Mouse (Mus musculus) megakaryocyte-erythroid progenitor cell, adult 5-6 weeks (primary cell): ENCODE measurements around the gene Zfp462. TPM values are rescaled to one million over a fixed set of nuclear protein-coding genes. Genes with fewer than 3 reads are reported as not detected.
"Not testable (repeated sequence)": the region's sequence is repeated elsewhere in the genome, so short reads cannot be mapped to it uniquely, and the experiment has no call there.

Source experiments
- ATAC-seq: replicated peaks from 2 replicates; pipeline ENCODE4 v1.8.0; 2016; ENCODE audit warnings: mild to moderate bottlenecking, inconsistent platforms; ENCODE audit not compliant: severe bottlenecking, poor library complexity, low FRiP score, low TSS enrichment
- total RNA-seq, 2 experiments: library from RNA; stranded (forward) in 1 of 2; stranded (reverse) in 1 of 2; fragments of 200-1000, 215-1000 nt in 1 of 2; fragments of >200 nt in 1 of 2; fragmentation: Nextera tagmentation in 1 of 2; gene quantifications; 2 replicates each; pipeline ENCODE4 v1.2.3; 2014 to 2017

Gene Zfp462
- total RNA-seq, 2 experiments from 2014 or later: 0.99 to 1.0 TPM

DNA sequence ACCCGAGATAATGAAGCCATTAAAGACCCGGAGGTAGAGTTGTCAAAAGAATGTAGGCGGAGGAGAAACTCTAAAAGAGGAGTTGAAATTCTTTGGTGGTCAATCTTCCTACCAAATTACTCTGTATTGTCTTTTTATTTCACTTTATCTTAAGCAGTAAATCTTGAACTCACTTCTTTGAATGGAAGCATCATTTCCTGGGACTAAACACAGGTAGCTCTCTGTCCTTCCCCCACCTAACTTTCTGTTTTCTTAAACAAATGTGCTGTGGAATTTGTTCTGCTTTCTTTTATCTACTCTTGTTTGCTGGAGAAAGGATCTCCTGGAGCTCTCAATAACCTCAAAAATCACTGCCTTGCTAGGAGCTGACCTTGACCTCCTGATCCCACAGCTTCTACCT is 42.4 kb downstream of the Zfp462 start:
- no peak for ATAC-seq

DNA sequence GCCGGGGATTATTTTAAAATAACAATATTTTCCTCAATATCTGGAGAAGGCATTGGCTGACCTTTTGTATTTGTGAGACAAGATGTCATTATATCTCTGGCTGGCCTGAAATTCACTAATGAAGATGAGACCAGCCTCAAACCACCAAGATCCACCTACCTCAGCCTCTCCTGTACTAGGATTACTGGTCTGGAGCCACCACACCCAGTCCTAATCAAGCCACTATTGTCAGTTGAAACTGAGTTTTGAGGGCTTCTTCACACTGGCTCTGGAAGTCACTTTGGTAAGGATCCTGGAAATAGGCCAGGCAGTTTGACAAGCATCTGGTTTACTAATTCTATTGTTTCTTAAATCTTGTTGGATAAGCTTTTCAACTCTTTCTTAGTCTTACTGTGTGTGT is 43.1 kb downstream of the Zfp462 start:
- ATAC-seq: no peak

DNA sequence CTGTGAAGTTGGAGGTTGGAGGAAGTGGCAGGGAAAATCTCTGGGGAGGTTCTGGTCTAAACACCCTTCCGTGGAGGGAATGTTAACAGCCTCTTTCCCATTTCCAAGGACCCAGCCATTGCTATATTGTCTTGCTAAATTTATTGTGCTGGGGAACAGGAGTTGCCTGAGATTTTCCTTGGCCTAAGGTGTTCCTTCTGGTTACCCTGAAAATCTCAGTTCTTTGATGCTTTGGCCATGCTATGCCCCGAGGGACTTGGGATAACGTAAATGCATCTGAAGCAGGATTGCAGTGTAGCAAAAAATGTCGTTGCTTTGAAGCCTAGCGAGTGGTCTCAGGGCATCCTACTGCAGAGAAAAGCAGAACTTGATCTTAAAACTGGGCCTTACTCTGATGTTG is 47.1 kb downstream of the Zfp462 start:
- no peak for ATAC-seq

DNA sequence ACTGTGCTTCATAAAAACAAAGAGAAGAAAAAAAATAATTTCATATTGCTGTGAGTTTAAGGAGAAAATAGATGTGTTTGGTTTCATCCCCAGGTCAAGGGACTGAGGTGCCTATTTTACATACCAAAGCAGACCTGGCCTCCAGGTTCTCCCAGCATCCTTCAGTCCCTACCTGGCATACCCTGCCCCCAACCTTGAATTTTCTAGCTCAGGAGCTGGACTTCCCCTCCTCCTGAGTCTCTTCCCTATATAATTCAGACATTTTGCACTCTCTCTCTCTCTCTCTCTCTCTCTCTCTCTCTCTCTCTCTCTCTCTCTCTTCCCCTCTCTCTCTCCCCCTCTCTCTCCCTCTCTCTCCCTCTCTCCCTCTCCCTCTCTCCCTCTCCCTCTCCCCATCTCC is 48.2 kb downstream of the Zfp462 start:
- ATAC-seq: not testable (repeated sequence)

DNA sequence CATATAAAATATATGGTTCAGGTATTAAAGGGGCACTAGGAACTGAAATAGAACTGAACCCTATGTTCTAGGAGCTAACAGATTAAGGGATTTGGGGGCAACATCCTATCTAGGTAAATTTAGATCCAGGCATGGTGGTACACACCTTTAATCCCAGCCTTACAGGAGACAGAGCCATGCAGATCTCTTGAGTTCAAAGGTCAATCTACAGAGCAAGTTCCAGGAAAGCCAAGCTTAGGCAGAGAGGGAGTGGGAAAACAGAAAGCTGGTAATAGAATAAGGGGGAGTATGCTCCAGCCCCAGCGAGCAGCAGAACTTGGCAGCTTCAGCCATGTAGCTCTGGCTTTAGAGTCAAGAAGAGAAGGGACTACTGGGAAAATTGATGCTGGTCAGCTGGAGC is 50.4 kb downstream of the Zfp462 start:
- no peak for ATAC-seq

DNA sequence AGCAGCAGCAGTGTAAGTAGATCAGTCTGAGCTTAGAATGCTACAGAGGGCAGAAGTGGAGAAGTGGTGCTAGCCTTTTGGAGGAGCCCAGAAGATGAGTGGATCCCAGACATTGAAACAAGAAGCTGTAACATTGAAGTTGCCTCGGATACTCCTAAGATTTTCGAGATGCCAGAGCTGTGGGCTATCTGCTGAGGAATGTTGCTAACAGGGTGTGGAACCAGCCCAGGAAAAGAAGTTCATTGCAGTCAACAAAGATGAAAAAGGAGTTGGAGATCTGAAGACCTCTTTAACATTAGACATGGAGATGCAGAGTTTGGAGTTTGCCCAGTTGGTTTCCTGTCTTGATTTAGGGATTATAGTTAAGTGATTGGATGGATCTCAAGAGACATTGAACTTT is 51.2 kb downstream of the Zfp462 start:
- no peak for ATAC-seq

DNA sequence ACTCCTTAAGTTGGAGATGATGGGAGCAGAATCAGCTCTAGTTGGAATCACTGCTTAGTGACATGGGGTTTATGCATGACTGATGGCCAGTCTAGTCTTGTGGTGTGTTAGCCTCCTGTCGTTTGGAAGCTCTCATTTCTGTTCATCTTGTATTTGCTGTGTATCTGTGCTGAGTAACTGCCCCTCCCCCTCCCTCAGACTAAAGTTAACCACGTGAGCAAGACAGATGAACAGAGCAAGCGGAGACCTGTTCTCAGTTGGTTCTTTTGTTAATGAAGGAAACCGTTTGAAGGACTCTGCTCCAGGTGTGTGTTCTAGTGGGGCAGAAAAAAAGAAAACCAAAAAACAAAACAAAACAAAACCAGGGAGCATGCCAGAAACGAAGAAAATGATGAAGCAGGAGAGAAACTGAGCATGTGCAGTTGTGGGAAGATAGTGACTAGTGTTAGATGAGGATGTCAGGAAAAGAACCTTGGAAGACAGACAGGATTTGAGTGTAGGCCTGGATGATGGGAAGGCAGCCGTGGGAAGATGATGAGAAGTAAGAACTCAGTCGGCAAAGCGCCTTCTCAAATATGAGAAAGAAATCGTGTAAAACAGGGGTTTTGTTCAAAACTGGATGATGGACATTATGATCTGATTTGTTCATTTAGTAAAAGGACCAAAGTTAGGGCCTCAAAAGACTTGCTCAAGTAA is 53.4 kb downstream of the Zfp462 start:
- ATAC-seq: no peak

DNA sequence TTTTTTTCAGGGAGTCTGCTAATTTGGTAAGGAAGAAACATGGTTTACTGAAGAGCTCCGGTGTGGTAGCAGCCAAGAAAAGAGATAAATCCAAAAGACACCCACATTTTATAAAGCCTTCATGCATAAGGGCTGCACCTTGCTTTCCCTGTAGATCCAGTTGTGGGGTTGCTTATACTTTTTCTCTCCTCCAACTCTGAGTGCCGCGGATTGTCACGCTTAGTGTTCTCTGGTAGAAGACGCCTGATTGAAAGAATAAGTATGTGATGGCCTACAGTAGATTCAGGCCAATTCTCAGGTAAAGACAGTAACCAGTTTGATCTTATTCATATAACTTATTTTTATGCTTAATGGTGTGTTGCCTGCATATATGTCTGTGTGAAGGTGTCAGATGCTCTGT is 54.7 kb downstream of the Zfp462 start:
- no peak for ATAC-seq

DNA sequence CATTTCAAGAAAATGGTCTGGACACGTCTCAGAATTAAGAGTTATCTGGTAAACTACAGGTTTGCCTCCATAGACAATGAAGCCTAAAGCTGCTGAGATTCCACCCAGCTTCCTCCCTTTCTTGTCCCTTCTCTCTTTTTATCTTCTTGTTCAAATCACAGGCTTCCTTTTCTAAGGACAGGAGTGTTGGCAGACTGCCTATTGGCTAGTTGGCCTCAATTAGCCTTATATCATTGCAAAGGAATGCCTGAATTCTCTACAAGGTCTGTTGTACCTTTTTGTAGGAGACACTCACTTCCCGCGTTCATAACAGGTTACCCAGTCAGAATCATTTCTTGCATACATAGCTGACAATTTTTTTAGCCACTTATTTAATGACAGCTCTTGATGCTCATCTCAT is 56.5 kb downstream of the Zfp462 start:
- ATAC-seq: no peak

DNA sequence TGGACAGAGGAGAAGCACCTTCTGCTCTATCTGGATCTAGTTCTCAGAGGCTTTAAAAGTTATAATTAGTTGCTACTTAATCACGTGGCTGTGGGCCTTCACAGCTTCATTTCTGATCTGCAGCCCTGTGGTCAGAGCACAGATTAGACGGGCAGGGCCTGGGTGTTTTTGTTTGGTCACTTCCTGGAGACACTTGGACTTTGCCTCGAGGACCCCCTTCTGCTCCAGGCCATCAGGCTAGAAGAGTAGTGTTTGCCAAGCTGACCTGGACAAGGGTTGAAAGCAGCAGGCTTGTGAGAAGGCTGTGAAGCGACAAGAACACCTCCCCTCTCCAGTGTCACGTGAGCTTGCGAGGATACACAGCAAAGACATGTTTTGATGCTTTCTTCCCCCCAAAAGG is 58.3 kb downstream of the Zfp462 start:
- ATAC-seq: no peak

DNA sequence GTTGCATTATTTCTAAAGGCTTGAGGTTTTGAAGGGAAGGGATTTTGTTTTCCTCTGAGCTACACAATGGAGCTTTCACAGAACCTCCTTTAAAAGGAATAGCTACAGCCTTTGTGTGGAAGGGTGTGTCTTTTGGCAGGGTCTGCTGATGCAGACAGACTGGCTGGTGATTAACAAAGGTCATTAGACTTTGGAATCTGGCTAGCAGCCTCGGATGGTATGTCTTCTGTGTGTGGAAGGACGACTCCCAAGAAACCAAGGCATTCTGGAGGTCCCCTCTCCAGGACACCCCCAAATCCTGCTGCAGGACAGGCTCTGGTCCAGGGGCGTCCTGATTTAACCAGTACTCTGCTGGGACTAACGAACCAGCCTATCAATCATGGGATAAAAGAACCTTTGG is 60.2 kb downstream of the Zfp462 start:
- no peak for ATAC-seq

DNA sequence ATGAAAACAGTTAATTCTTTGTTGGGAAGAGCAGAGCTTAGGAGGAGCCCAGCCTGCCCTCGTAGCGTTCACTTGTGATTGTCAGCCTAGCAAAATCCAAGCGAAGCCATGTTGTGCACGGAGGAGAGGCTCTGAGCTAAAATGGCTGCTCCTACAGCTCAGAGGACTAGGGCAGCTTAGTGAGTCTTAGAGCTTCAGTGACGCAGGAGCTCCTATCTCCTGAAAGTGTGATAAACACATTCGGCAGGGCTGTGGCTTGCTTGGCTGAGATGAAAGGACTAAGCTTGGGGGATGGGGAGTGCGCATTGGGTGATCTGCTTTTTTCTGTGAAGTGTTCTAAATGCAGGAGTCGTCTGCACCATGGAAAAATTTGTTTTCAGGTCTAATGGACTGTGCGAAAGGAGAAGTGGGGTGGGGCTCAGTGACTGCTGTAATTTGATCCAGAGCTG is 60.7 kb downstream of the Zfp462 start:
- ATAC-seq: peak; percentile 98

DNA sequence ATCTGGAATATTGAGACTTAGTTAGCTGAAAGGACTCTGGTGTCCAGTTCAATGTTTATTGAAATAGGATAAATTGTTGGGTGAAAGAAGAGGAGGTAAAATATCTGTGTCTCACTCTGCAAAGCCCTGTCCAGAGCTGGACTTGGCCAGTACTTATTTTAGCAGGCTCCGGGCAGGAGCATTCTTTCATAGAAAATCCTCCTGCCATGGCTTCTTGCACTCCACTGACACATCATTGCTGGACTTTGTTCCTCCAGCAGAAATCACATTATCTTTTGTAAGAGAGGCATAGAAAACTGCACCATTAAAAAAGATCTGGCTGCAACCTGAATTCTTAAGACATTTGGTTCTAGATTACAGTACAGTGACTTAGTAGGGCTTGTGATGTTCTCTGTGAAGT is 61.2 kb downstream of the Zfp462 start:
- ATAC-seq: no peak

DNA sequence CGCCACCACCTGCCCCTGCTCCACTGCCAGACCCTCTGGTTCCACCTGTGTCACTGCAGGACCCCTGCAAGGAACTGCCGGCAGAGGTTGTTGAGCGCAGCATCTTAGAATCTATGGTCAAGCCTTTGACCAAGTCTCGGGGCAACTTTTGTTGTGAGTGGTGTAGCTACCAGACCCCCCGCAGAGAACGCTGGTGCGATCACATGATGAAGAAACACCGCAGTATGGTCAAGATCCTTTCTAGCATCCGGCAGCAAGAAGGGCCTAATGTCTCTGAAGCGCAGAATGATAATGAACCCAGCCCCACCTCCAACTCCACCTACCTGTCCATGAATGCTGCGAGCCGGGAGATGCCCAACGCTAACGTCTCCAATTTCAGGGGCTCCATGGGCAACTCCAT is 63.8 kb downstream of the Zfp462 start:
- ATAC-seq: no peak

DNA sequence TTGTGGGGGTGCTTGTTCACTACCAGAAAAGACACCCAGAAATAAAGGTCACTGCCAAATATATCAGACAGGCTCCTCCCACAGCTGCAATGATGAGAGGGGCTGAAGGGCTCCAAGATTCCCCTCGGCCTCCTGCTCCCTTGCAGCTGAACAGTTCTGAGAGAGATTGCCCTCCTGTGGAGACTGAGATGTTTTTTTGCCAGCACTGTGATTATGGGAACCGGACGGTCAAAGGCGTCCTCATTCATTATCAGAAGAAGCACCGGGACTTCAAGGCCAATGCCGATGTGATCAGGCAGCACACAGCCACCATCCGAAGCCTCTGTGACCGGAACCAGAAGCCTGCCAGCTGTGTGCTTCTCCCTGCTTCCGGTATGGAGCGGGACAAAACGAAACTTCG is 66.5 kb downstream of the Zfp462 start:
- no peak for ATAC-seq

DNA sequence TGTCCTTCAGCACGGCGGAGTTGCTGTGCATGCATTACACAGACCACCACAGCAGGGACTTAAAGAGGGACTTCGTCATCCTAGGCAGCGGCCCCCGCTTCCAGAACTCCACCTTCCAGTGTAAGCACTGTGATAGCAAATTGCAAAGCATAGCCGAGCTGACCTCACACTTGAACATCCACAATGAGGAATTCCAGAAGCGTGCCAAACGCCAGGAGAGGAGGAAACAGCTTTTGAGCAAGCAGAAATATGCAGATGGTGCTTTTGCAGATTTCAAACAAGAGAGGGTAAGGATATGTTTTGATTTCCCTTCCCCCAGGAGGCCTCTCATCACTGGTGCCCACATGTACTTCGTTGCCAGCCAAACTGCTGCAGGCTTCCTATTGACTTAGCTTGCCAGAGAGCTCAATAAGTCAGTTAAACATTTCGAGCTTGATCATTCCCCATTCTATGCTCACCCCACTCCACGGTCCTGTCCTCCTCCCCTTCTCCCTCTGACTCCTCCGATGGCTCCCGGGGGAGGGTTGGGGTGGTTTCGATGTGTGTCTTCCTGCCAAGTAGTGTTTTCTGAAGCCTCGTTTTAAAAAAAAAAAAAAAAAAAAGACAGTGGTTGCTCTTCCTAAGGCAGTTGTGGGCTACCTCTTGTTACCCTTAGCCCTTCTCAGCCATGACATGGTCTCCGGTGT is 68.9 kb downstream of the Zfp462 start:
- ATAC-seq: no peak

DNA sequence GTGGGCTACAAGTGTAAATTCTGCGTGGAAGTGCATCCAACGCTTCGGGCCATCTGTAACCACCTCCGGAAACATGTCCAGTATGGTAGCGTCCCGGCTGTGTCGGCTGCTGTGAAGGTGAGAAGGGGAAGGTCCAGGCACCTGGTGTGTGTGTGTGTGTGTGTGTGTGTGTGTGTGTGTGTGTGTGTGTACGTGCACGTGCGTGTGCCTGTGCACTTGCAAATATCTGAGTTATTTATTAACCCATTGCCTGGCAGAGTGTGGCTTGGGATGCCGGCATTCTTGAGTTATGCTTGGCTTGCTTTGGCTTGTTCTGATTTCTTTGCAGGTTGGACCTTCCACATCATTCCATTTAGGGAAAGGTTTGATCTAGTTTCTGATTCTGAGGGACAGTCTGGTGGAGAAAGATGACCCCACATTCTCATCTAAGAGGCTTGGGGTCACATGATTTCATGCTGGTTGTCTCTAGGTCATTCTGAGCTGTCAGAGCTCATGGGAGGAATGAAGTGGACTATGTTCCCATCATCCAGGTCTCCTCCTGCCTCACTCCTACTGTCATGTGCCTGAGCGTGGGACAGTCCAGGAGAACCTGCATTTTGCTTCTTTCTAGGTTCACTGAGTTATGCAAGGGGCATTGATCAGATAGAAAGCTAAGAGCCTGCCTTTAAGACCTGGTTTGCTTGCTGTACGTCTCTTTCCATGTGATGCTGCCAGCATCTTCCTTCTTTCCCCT is 70.0 kb downstream of the Zfp462 start:
- ATAC-seq: no peak

DNA sequence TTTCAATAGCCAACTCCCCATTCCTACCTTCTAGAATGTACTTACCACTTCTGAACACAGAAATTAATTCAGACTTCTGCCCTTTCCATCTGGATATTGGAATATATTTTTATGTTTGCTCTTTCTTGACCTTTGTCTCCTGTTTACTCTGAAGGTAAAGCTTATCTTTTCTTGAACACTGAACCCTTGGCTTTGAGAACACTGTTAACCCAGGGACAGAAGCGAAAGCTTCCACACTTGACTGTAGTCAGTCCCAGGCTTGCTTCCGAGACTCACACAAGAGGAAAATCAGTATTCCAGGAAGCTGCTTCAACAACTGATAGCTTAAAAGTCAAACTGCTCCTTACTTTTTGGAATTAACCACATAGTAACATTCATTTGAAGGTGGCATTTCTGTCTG is 70.7 kb downstream of the Zfp462 start:
- no peak for ATAC-seq

DNA sequence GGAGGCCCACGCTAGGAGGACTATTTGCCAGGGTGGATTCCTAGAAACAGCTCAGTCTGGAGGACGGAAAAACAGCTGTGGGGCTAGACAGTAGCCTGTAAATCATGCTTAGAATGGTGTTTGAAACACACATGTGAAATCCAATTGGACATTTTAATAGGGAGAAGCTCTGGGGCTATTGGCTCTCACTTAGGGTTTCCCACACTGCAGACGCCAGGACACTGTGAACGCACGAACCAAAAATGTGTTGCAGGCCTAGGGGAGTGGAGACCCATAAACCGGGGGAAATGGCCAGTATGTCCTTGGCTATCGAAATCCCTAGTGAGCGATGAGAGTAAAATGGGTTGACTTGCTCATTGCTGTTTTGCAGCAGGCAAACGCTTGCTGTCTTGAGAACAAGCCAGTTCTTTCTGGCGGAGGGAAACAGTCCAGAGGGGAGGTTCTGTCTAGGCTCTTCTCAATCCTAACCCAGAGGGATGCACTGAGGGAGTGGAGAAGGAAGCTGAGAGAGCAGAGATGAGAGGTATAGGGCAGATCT is 81.3 kb downstream of the Zfp462 start:
- no peak for ATAC-seq

DNA sequence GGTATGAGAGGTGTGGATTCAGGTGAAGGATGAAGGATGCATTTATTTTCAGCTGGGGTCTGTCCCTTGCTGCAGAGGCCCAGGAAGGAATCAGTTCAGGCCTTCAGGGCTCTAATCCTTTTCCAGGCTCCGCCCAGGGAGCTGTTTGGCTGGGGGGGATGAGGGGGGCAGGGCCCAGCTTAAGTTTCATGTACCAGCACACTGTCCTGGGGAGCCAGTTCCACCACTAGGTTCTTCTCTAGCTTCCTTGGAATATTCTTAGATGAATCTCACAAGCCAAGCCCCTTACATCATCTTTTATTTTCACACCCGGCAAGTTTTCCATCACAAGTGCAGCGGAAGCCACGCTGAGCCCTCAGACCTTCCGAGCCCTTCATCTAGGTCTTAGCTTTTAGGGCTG is 85.6 kb downstream of the Zfp462 start:
- no peak for ATAC-seq
